Mouse (Mus musculus): ENCODE measurements at regions not wholly inside any gene's neighbourhood (a gene's known extent, or its start where the extent isn't known, plus 50 kb on each side); places are given as distances from the start of the nearest gene placed in this dataset.

GRCm38 (mm10) chr5:75503673-75504072 is 71.0 kb upstream of the Kit start:
- TF ChIP-seq MAFK (IDR thresholded peaks at IDR 0.05; ENCODE audit: borderline replicate concordance, low read depth, low read length), result no peak
- TF ChIP-seq CTCF (IDR thresholded peaks at IDR 0.05 in 2 of 3, conservative IDR thresholded peaks at IDR 0.05 in 1 of 3; ENCODE audit: control insufficient read depth in 1 of 3, insufficient read depth in 1 of 3, low read depth in 2 of 3, low read length in 3 of 3, poor library complexity in 1 of 3, severe bottlenecking in 1 of 3), result no peak
- TF ChIP-seq POLR2A (IDR thresholded peaks at IDR 0.05; ENCODE audit: control insufficient read depth in 1 of 2, insufficient read depth in 1 of 2, low read depth in 1 of 2, low read length in 2 of 2, poor library complexity in 1 of 2), result no peak
- 0 out of 2 replicates have a peak, but pooled peaks have one; percentile 26 for TF ChIP-seq USF1 (IDR thresholded peaks at IDR 0.05; ENCODE audit: low read depth, low read length)
- no peak for TF ChIP-seq RCOR1 (IDR thresholded peaks at IDR 0.05; ENCODE audit: low read depth, low read length)
- no peak for TF ChIP-seq NELFE (IDR thresholded peaks at IDR 0.05; ENCODE audit: low read depth, low read length)
- no peak for TF ChIP-seq RAD21 (IDR thresholded peaks at IDR 0.05; ENCODE audit: low read depth, low read length)
- TF ChIP-seq POLR2AphosphoS2 (IDR thresholded peaks at IDR 0.05; ENCODE audit: low read length), result no peak
- TF ChIP-seq TAL1 (IDR thresholded peaks at IDR 0.05; ENCODE audit: low read length), result no peak
- no peak for TF ChIP-seq CHD1 (IDR thresholded peaks at IDR 0.05; ENCODE audit: low read depth, low read length)
- TF ChIP-seq MEF2A (IDR thresholded peaks at IDR 0.05; ENCODE audit: extremely low read depth, insufficient replicate concordance, low read depth, low read length, poor library complexity, severe bottlenecking), result no peak

Data from MEL (cell line).